Mouse (Mus musculus): ENCODE results near the gene Timp3. TPM values are rescaled to one million over a fixed set of nuclear protein-coding genes. Genes with fewer than 3 reads are reported as not detected.
"Not testable (repeated sequence)": the region's sequence is repeated elsewhere in the genome, so short reads cannot be mapped to it uniquely, and the experiment has no call there.

Timp3 gene
- total and polyA plus RNA-seq, 3 experiments: 80.2 to 174 (median 154) TPM

DNA sequence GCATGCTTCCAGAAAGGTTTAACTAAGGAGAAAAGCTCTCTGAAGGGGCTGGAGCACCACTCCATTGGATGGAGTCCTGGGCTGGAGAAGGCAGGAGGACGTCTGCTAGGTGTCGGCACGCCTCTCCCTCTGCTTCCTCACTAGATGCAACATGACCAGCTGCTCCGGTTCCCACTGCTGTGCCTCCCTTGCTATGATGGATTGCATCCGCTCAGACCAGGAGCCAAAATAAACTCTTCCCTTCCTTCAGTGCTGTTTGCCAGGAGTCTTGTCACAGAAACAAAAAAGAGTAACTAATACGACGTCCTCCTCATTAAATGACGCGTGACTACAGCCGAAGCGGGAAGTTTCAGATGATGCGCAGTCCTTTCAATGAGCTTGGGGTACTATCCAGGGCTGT lies 68.6 kb downstream of the Timp3 start:
- peaks cover 2% of the 10 kb centered on the region for H3K4me1 ChIP-seq (ENCODE audit: control insufficient read depth, insufficient read depth, low read length)
- no peak for TF ChIP-seq EP300 (IDR thresholded peaks at IDR 0.05; ENCODE audit: insufficient read depth, low read depth, low read length)
- TF ChIP-seq POLR2A (IDR thresholded peaks at IDR 0.05; ENCODE audit: insufficient read depth, low read depth, low read length): no peak
- TF ChIP-seq CTCF (IDR thresholded peaks at IDR 0.05): no peak
- no peak overlapping the region for H3K27ac ChIP-seq
- H3K9ac ChIP-seq (ENCODE audit: low read depth, low read length): no peak overlapping the region
- peak; percentile 36 to 50 for DNase-seq
- 40% methylated on average over 12 of the region's 12 CpGs for WGBS
- H3K36me3 ChIP-seq (ENCODE audit: control insufficient read depth, insufficient read depth, low read length): no peaks in the 10 kb centered on the region
- no peaks in the 10 kb centered on the region for H3K27me3 ChIP-seq (ENCODE audit: control insufficient read depth, insufficient read depth, low read length)
- no peak overlapping the region for H3K4me3 ChIP-seq
- H3K79me2 ChIP-seq (replicated peaks; ENCODE audit: control insufficient read depth, insufficient read depth, low read length): no peaks in the 10 kb centered on the region
- intact Hi-C loops (cut with DNase I): no loop called here

DNA sequence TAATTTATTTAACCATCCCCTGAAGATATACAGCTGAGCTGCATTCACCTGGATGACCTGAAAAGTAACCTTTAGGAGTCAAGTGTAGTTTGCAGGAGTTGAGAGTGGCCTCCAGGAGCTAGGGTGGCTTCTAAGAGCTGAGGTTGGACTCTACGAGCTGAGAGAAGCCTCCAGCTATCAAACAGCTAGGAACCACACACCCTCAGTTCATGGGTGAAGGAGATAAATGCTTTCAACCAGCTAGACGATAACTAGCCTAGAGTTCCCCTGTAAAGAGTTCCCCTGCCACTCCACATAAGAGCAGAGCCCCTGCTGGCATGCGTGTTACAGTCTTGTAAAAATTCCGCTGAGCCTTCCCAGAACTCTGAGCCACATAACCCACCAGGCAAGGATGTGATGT lies 69.2 kb downstream of the Timp3 start:
- WGBS: 79% methylated on average over 4 of the region's 4 CpGs
- TF ChIP-seq CTCF (IDR thresholded peaks at IDR 0.05) (no peak), EP300 (IDR thresholded peaks at IDR 0.05; ENCODE audit: insufficient read depth, low read depth, low read length) (no peak), POLR2A (IDR thresholded peaks at IDR 0.05; ENCODE audit: insufficient read depth, low read depth, low read length) (no peak)
- Histone ChIP-seq H3K79me2 (replicated peaks; ENCODE audit: control insufficient read depth, insufficient read depth, low read length) (no peaks in the 10 kb centered on the region), H3K4me1 (ENCODE audit: control insufficient read depth, insufficient read depth, low read length) (peaks cover 2% of the 10 kb centered on the region), H3K36me3 (ENCODE audit: control insufficient read depth, insufficient read depth, low read length) (no peaks in the 10 kb centered on the region), H3K4me3 (no peak overlapping the region), H3K9ac (ENCODE audit: low read depth, low read length) (no peak overlapping the region), H3K27me3 (ENCODE audit: control insufficient read depth, insufficient read depth, low read length) (no peaks in the 10 kb centered on the region), H3K27ac (no peak overlapping the region)
- DNase-seq: no peak
- intact Hi-C loops (cut with DNase I): no loop called here

DNA sequence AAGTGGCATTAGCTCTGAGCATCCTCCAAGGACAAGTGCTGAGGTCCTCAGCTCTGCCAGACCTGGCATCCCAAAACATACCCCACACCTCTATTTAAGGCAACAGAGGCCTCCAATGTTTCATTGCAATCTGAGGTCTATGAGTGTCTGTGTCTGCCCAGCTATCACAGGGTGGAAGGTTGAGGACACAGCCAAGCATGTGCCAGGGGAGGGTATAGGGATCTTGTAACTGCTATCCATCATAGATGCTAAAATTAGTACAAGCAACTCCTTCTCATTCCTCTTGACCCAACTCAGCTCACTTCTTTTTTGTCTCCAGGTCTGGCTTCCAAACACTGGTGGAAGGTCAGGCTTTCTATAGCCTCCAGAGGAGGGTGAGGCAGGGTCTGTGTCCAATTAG lies 71.4 kb downstream of the Timp3 start:
- intact Hi-C loops (cut with DNase I): no loop called here

DNA sequence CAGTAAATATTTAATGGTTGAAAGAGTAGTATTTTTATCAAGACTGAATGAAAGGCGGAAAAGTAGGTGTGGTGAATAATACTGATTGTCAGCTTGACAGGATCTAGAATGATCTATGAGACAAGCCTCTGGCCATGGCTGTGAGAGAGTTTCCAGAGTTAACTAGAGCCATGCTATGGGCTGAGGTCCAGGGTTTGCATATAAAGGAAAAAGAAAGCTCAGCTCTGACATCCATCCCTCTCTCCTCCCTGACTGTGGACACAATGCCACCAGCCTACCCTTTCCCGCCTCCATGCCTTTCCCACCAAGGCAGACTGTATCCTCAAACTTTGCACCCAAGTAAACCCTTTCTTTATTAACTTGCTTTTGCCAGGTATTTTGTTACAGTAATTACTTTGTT lies 73.9 kb downstream of the Timp3 start:
- TF ChIP-seq POLR2A (IDR thresholded peaks at IDR 0.05; ENCODE audit: insufficient read depth, low read depth, low read length) (no peak), CTCF (IDR thresholded peaks at IDR 0.05) (no peak), EP300 (IDR thresholded peaks at IDR 0.05; ENCODE audit: insufficient read depth, low read depth, low read length) (no peak)
- no peaks in the 10 kb centered on the region for H3K36me3 ChIP-seq (ENCODE audit: control insufficient read depth, insufficient read depth, low read length)
- H3K27ac ChIP-seq: no peak overlapping the region
- H3K27me3 ChIP-seq (ENCODE audit: control insufficient read depth, insufficient read depth, low read length): no peaks in the 10 kb centered on the region
- H3K4me3 ChIP-seq: no peak overlapping the region
- no peak overlapping the region for H3K9ac ChIP-seq (ENCODE audit: low read depth, low read length)
- 98% methylated on average over 2 of the region's 2 CpGs for WGBS
- intact Hi-C loops (cut with DNase I): no loop called here
- no peaks in the 10 kb centered on the region for H3K4me1 ChIP-seq (ENCODE audit: control insufficient read depth, insufficient read depth, low read length)
- no peaks in the 10 kb centered on the region for H3K79me2 ChIP-seq (replicated peaks; ENCODE audit: control insufficient read depth, insufficient read depth, low read length)
- no peak for DNase-seq

More for the DNA sequence above, 71.4 kb downstream of the Timp3 start:
- H3K4me3 ChIP-seq: no peak overlapping the region
- TF ChIP-seq EP300 (IDR thresholded peaks at IDR 0.05; ENCODE audit: insufficient read depth, low read depth, low read length) (0 out of 2 replicates have a peak, but pooled peaks have one; percentile 28), CTCF (IDR thresholded peaks at IDR 0.05) (no peak), POLR2A (IDR thresholded peaks at IDR 0.05; ENCODE audit: insufficient read depth, low read depth, low read length) (no peak)
- no peaks in the 10 kb centered on the region for H3K79me2 ChIP-seq (replicated peaks; ENCODE audit: control insufficient read depth, insufficient read depth, low read length)
- H3K27me3 ChIP-seq (ENCODE audit: control insufficient read depth, insufficient read depth, low read length): no peaks in the 10 kb centered on the region
- peak overlapping the region; percentile 40; the same call in 1 of the 2 replicates for H3K27ac ChIP-seq
- no peak overlapping the region for H3K9ac ChIP-seq (ENCODE audit: low read depth, low read length)
- no peaks in the 10 kb centered on the region for H3K36me3 ChIP-seq (ENCODE audit: control insufficient read depth, insufficient read depth, low read length)
- H3K4me1 ChIP-seq (ENCODE audit: control insufficient read depth, insufficient read depth, low read length): peaks cover 2% of the 10 kb centered on the region; the same call in 1 of the 2 replicates
- peak in 1 of 2 experiments; percentile 36 for DNase-seq

DNA sequence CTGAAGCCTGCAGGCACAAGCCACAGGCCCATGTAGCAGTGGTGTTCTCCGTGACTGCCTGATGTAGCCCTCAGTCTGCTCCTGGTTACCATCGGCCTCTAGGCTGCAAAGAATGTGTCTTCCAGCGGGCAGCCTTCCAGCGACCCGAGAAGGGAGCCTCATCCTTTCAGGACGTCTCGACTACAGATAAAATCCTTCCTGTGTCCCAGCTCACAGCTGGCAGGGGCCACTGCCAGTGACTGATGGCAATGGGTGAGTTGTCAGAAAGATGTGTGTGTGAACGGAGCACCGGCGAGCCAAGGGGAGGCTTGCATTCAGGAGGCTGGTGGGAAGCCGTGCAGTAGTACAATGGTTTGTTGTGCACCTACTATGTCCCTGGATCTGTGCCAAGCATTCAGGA lies 75.7 kb downstream of the Timp3 start:
- WGBS: 44% methylated on average over 11 of the region's 11 CpGs
- TF ChIP-seq CTCF (IDR thresholded peaks at IDR 0.05) (no peak), POLR2A (IDR thresholded peaks at IDR 0.05; ENCODE audit: insufficient read depth, low read depth, low read length) (no peak), EP300 (IDR thresholded peaks at IDR 0.05; ENCODE audit: insufficient read depth, low read depth, low read length) (no peak)
- no peaks in the 10 kb centered on the region for H3K4me1 ChIP-seq (ENCODE audit: control insufficient read depth, insufficient read depth, low read length)
- intact Hi-C loops (cut with DNase I): no loop called here
- no peak overlapping the region for H3K27ac ChIP-seq
- no peaks in the 10 kb centered on the region for H3K79me2 ChIP-seq (replicated peaks; ENCODE audit: control insufficient read depth, insufficient read depth, low read length)
- no peak overlapping the region for H3K9ac ChIP-seq (ENCODE audit: low read depth, low read length)
- no peaks in the 10 kb centered on the region for H3K36me3 ChIP-seq (ENCODE audit: control insufficient read depth, insufficient read depth, low read length)
- no peak for DNase-seq
- no peaks in the 10 kb centered on the region for H3K27me3 ChIP-seq (ENCODE audit: control insufficient read depth, insufficient read depth, low read length)
- H3K4me3 ChIP-seq: no peak overlapping the region

DNA sequence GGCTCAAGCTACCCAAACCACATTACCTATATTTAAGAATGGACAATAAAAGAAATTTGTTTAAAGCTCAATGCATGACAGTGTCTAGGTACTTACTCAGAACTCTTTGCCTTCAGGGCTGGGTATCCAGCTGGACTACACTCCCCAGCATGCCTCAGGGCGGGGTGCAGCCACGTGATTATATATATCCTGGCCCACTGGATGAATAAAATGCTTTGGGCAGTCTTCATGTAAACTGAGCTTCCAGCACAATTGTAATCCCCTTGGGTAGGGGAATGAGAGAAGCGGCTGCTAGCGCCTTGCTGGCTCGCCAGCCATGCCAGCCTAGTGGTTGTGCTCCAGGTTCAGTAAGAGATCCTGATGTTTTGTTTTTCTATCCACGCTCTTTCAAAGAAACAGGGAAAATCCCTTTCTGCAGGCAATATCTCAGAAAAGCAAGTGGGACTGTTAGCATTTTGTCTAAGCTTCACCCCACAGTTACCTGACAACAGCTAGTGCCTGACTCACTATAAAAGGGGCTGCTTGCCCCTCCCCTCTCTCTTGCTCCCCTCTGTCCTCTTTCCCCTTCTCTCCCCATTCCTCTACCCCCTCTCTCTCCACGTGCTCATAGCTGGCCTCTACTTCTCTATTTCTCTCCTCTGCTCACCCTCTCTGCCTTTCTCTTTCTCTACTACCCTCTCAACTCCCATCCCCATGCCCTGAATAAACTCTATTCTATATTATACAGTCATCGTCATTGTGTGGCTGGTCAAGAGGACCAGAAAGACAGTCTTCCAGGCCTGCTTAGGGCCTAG lies 76.4 kb downstream of the Timp3 start:
- Histone ChIP-seq H3K36me3 (ENCODE audit: control insufficient read depth, insufficient read depth, low read length) (no peaks in the 10 kb centered on the region), H3K27ac (no peak overlapping the region), H3K79me2 (replicated peaks; ENCODE audit: control insufficient read depth, insufficient read depth, low read length) (no peaks in the 10 kb centered on the region), H3K4me3 (no peak overlapping the region), H3K9ac (ENCODE audit: low read depth, low read length) (no peak overlapping the region), H3K27me3 (ENCODE audit: control insufficient read depth, insufficient read depth, low read length) (no peaks in the 10 kb centered on the region), H3K4me1 (ENCODE audit: control insufficient read depth, insufficient read depth, low read length) (no peaks in the 10 kb centered on the region)
- DNase-seq: peak in 1 of 2 experiments; percentile 11
- 86% methylated on average over 8 of the region's 8 CpGs for WGBS
- no peak for TF ChIP-seq CTCF (IDR thresholded peaks at IDR 0.05)
- no peak for TF ChIP-seq EP300 (IDR thresholded peaks at IDR 0.05; ENCODE audit: insufficient read depth, low read depth, low read length)
- no peak for TF ChIP-seq POLR2A (IDR thresholded peaks at IDR 0.05; ENCODE audit: insufficient read depth, low read depth, low read length)
- intact Hi-C loops (cut with DNase I): no loop called here

DNA sequence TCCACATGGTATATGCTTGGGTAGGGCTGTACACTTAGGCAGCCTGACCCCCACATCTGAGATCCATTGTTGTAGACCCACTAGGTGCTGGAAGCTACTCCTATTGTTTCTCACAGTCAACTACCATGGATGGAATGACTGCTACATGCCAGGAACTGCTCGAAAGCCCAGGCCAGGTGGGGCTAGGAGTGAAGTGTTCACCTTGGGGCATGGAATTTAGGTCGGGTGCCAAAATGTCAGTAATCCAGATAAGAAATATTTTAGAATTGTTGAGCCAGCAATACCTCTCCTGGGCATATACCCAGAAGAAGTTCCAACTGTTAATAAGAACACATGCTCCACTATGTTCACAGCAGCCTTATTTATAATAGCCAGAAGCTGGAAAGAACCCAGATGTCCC lies 78.6 kb downstream of the Timp3 start:
- H3K27ac ChIP-seq; intact Hi-C loops (cut with DNase I); H3K4me3 ChIP-seq; H3K9ac ChIP-seq (ENCODE audit: low read depth, low read length); H3K27me3 ChIP-seq (ENCODE audit: control insufficient read depth, insufficient read depth, low read length); H3K4me1 ChIP-seq (ENCODE audit: control insufficient read depth, insufficient read depth, low read length); H3K79me2 ChIP-seq (replicated peaks; ENCODE audit: control insufficient read depth, insufficient read depth, low read length); H3K36me3 ChIP-seq (ENCODE audit: control insufficient read depth, insufficient read depth, low read length); DNase-seq: not testable (repeated sequence)
- WGBS: 68% methylated on average over 2 of the region's 2 CpGs

Measured in heart, adult 2 months (tissue).